Mouse (Mus musculus) hindbrain, embryonic 14.5 days (tissue): ENCODE results near the gene Serp2. TPM values are rescaled to one million over a fixed set of nuclear protein-coding genes. Genes with fewer than 3 reads are reported as not detected.
A peak's percentile ranks its signal among the peaks of the same experiment; 100 is the strongest.

Source experiments
- ATAC-seq: fragments of 200-750 bp; cut with Nextera tagmentation; 2 replicates; pipeline ENCODE4 v1.8.0; 2017; ENCODE audit warnings: moderate number of reproducible peaks, mild to moderate bottlenecking, moderate TSS enrichment, moderate library complexity; ENCODE audit not compliant: low FRiP score
- DNase-seq: peaks from one replicate; pipeline ENCODE4 v3.0.0-alpha.2; 2015; ENCODE audit warnings: low spot score
- H3K27ac ChIP-seq: fragments of 300-500 bp; sonication (generic); 2 replicates; pipeline ENCODE4 v1.5.1; 2014; ENCODE audit warnings: mild to moderate bottlenecking, moderate library complexity
- H3K27me3 ChIP-seq: fragments of 300-500 bp; sonication (generic); 2 replicates; pipeline ENCODE4 v1.6.1; 2014; ENCODE audit warnings: mild to moderate bottlenecking, low read length, mixed read lengths; ENCODE audit not compliant: control insufficient read depth, insufficient read depth
- H3K36me3 ChIP-seq: fragments of 300-500 bp; sonication (generic); replicated peaks from 2 replicates; pipeline ENCODE4 v1.6.1; 2014; ENCODE audit not compliant: control insufficient read depth, insufficient read depth
- H3K4me1 ChIP-seq: fragments of 300-500 bp; sonication (generic); replicated peaks from 2 replicates; pipeline ENCODE4 v1.6.1; 2014; ENCODE audit warnings: antibody characterized with exemption, low read length, mixed read lengths; ENCODE audit not compliant: control insufficient read depth, insufficient read depth
- H3K4me2 ChIP-seq: fragments of 300-500 bp; sonication (generic); replicated peaks from 2 replicates; pipeline ENCODE4 v1.6.1; 2014; ENCODE audit warnings: mild to moderate bottlenecking, moderate library complexity
- H3K4me3 ChIP-seq: fragments of 300-500 bp; sonication (generic); replicated peaks from 2 replicates; pipeline ENCODE4 v1.5.1; 2014; ENCODE audit warnings: mild to moderate bottlenecking, low read length
- H3K9ac ChIP-seq: fragments of 300-500 bp; sonication (generic); 2 replicates; pipeline ENCODE4 v1.6.1; 2014
- H3K9me3 ChIP-seq: fragments of 300-500 bp; sonication (generic); 2 replicates; pipeline ENCODE4 v1.6.1; 2016; ENCODE audit warnings: low read length; ENCODE audit not compliant: control insufficient read depth
- WGBS: fragments of 180-500 bp; shearing (Covaris S2); extraction: QIAGEN DNeasy Blood & Tissue Kit; methylation state at CpG from one replicate; pipeline ENCODE4 v1.1.7; 2014; 5-methylcytosine and 5-hydroxymethylcytosine counted together
- polyA plus RNA-seq: library from polyadenylated mRNA; unstranded; fragments of >200 nt; fragmentation: Nextera tagmentation; extraction: Ambion mirVana; gene quantifications from 2 replicates; pipeline ENCODE4 v1.2.1, GENCODE M21; 2014

Gene Serp2
- polyA plus RNA-seq, 1 experiment from 2014 or later: 217 TPM

- WGBS: 1% methylated on average over 44 of the region's 67 CpGs
- Histone ChIP-seq H3K27me3 (no peaks in the 10 kb centered on the region), H3K4me3 (peak overlapping the region; percentile 67), H3K27ac (peak overlapping the region; percentile 86), H3K36me3 (no peaks in the 10 kb centered on the region), H3K4me2 (peak overlapping the region; percentile 87), H3K9me3 (no peaks in the 10 kb centered on the region), H3K9ac (peak overlapping the region; percentile 81), H3K4me1 (peaks cover 20% of the 10 kb centered on the region)
- DNase-seq (peak; percentile 65), ATAC-seq (peak; percentile 78)
These were observed 448 bp downstream of the Serp2 start for GRCm38 (mm10) chr14:76556031-76556851.

GRCm38 (mm10) chr14:76555263-76556030 is 1.2 kb downstream of the Serp2 start:
- 49% methylated on average over 18 of the region's 18 CpGs for WGBS
- peak; percentile 51 for DNase-seq

GRCm38 (mm10) chr14:76544136-76544535 is 12.6 kb downstream of the Serp2 start:
- DNase-seq (no peak), ATAC-seq (no peak)
- peaks cover 15% of the 10 kb centered on the region; the same call in 1 of the 2 replicates for H3K36me3 ChIP-seq
- no peak overlapping the region for H3K27ac ChIP-seq
- H3K4me3 ChIP-seq: no peak overlapping the region
- H3K9me3 ChIP-seq: no peaks in the 10 kb centered on the region
- no peak overlapping the region for H3K4me2 ChIP-seq
- no peaks in the 10 kb centered on the region for H3K4me1 ChIP-seq
- 94% methylated on average over 6 of the region's 6 CpGs for WGBS
- H3K9ac ChIP-seq: no peak overlapping the region
- no peaks in the 10 kb centered on the region for H3K27me3 ChIP-seq

More at GRCm38 (mm10) chr14:76555263-76556030, 1.2 kb downstream of the Serp2 start:
- H3K9ac ChIP-seq: peak overlapping the region; percentile 81
- peak; percentile 44; the same call in 1 of the 2 replicates for ATAC-seq
- H3K4me2 ChIP-seq: peak overlapping the region; percentile 87
- H3K27me3 ChIP-seq: no peaks in the 10 kb centered on the region
- peaks cover 20% of the 10 kb centered on the region for H3K4me1 ChIP-seq
- H3K36me3 ChIP-seq: no peaks in the 10 kb centered on the region
- H3K9me3 ChIP-seq: no peaks in the 10 kb centered on the region
- H3K27ac ChIP-seq: peak overlapping the region; percentile 86
- peak overlapping the region; percentile 67 for H3K4me3 ChIP-seq

GRCm38 (mm10) chr14:76541341-76541740 is 15.3 kb downstream of the Serp2 start:
- DNase-seq (no peak), ATAC-seq (no peak)
- H3K9ac ChIP-seq: no peak overlapping the region
- 81% methylated on average over 2 of the region's 2 CpGs for WGBS
- no peaks in the 10 kb centered on the region for H3K27me3 ChIP-seq
- no peak overlapping the region for H3K4me2 ChIP-seq
- H3K36me3 ChIP-seq: no peaks in the 10 kb centered on the region
- H3K4me3 ChIP-seq: no peak overlapping the region
- H3K9me3 ChIP-seq: no peaks in the 10 kb centered on the region
- H3K27ac ChIP-seq: no peak overlapping the region
- H3K4me1 ChIP-seq: no peaks in the 10 kb centered on the region

GRCm38 (mm10) chr14:76540005-76540670 is 16.6 kb downstream of the Serp2 start:
- Histone ChIP-seq H3K36me3 (no peaks in the 10 kb centered on the region), H3K9me3 (no peaks in the 10 kb centered on the region), H3K27ac (no peak overlapping the region), H3K4me2 (no peak overlapping the region), H3K4me3 (no peak overlapping the region), H3K27me3 (no peaks in the 10 kb centered on the region), H3K4me1 (no peaks in the 10 kb centered on the region), H3K9ac (no peak overlapping the region)
- DNase-seq (no peak), ATAC-seq (no peak)
- 95% methylated on average over 5 of the region's 5 CpGs for WGBS

- Histone ChIP-seq H3K9me3 (no peaks in the 10 kb centered on the region), H3K4me3 (no peak overlapping the region), H3K9ac (no peak overlapping the region), H3K4me2 (no peak overlapping the region), H3K27me3 (no peaks in the 10 kb centered on the region), H3K36me3 (no peaks in the 10 kb centered on the region), H3K27ac (no peak overlapping the region), H3K4me1 (peaks cover 13% of the 10 kb centered on the region)
- no peak for DNase-seq
- no peak for ATAC-seq
- WGBS: 46% methylated on average over 6 of the region's 6 CpGs
These were observed 19.8 kb downstream of the Serp2 start for GRCm38 (mm10) chr14:76536921-76537320.

- ATAC-seq (no peak), DNase-seq (no peak)
- no peaks in the 10 kb centered on the region for H3K27me3 ChIP-seq
- no peak overlapping the region for H3K4me2 ChIP-seq
- no peak overlapping the region for H3K4me3 ChIP-seq
- H3K4me1 ChIP-seq: peaks cover 13% of the 10 kb centered on the region
- H3K27ac ChIP-seq: no peak overlapping the region
- WGBS: 91% methylated on average over 1 of the region's 1 CpGs
- no peaks in the 10 kb centered on the region for H3K9me3 ChIP-seq
- H3K9ac ChIP-seq: no peak overlapping the region
- no peaks in the 10 kb centered on the region for H3K36me3 ChIP-seq
These were observed 21.6 kb downstream of the Serp2 start for GRCm38 (mm10) chr14:76535096-76535495.

GRCm38 (mm10) chr14:76533170-76533815 is 23.4 kb downstream of the Serp2 start:
- H3K9ac ChIP-seq: peak overlapping the region; percentile 45
- no peaks in the 10 kb centered on the region for H3K36me3 ChIP-seq

More at GRCm38 (mm10) chr14:76533170-76533815, 23.4 kb downstream of the Serp2 start:
- H3K4me3 ChIP-seq: peak overlapping the region; percentile 11
- no peaks in the 10 kb centered on the region for H3K9me3 ChIP-seq
- peak overlapping the region; percentile 82 for H3K27ac ChIP-seq
- ATAC-seq (peak; percentile 14; the same call in 1 of the 2 replicates), DNase-seq (no peak)
- WGBS: 19% methylated on average over 10 of the region's 10 CpGs
- peaks cover 20% of the 10 kb centered on the region for H3K4me1 ChIP-seq
- H3K27me3 ChIP-seq: no peaks in the 10 kb centered on the region
- H3K4me2 ChIP-seq: peak overlapping the region; percentile 49
